Mouse (Mus musculus) telencephalon, adult 2 months (tissue): ENCODE measurements around the gene Kcnip2.

ENCODE experiments used
- DNase-seq: peaks from one replicate; pipeline ENCODE4 v3.0.0-alpha.2; 2011; ENCODE audit warnings: low read depth, low spot score

Kcnip2 gene

DNA sequence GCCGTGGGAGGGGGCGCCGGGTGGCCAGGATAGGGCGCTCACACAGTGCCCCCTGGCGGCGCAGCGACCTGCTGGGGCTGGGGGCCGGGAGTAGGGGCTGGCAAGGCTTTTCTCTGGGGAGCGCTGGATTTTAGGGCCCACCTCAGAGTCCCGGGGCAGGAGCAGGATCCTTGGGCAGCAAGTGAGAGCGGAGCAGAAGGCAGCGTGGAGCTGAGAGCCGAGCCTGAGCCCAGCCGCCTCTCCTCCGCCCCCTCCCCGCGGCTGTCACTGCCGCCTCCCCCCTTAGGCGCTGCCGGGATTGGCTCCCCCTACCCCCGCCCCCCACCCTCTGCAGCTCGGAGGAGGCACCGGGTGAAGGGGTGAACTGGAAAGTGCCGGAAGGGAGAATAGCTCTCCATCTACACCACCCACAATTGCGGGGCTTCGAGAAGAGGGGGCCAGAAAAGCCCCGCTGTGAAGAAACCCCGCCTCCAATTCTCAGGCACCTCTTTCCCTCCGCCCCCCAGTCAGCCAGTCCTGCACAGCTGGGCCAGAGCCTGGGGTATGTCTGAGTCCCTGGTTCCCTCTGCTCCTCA lies at the start of gene Kcnip2:
Gene Kcnip2, minus strand, starts transcription at position 231 of the 575 bp plus-strand sequence.
- no peak for DNase-seq

DNA sequence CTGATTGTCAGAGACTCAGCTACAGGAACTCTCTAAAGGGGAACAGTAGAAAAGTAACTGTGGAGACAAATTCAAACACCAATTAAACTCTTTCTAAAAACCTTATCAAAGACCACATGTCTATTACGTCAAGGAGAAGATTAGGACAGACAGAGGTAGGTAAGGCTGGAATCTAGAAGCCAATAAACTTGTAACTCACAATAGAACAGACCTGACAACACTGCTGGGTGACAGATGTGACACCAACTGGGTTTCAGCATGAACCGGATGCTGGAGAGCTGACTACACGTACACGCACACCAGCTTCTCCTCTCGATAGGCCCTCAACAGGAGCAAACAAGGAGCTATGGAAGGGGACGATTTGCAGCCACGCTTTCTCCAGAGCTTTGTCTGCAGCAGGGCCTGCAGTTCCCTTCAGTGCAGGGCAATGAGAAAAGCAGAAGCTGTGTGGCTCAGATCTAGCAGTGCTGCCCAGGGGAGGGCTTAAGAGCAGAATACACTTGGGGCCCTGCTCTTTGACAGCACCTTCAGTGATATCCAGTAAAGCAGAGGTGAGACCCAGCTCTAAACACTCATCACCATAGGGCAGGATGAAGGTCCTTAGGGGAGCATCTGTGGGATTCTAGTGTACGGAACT lies 39.5 kb upstream of the Kcnip2 start:
- no peak for DNase-seq

DNA sequence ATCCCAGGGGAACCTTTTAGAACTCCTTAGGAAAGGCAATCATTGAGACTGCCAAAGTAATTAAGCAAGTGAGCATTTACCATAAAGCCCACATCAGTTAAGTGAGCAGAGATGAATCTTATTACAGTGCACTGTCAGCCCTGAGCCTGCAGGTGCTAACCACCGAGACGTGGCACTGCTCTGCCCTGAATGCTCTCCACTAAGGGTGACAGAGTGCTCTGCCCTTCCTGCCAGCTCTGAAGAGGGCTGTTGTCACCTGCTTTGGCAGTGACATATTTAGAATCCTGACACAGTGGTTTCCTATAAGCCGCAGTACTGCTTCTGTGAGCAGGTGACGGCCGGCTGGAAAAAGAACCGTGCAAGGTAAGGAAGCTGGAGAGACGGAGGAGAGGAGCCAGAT lies 38.7 kb upstream of the Kcnip2 start:
- DNase-seq, result no peak

DNA sequence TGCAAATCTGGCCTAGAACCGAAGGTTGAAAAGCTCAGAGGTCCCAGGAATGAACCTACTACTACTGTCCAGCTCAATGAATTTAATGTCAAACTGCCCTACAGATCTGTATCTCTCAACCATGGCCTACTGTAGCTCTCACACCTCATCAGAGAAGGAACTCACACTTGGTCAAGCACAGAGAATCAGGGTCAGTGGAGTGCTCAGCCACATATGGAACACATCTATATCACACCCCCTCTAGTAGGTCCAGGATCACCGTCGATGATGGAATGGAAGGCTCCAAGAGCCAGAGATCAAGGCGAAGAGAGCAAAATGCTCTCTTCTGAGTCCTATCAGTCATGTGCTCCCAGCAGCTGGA lies 31.9 kb upstream of the Kcnip2 start:
- DNase-seq, result no peak

DNA sequence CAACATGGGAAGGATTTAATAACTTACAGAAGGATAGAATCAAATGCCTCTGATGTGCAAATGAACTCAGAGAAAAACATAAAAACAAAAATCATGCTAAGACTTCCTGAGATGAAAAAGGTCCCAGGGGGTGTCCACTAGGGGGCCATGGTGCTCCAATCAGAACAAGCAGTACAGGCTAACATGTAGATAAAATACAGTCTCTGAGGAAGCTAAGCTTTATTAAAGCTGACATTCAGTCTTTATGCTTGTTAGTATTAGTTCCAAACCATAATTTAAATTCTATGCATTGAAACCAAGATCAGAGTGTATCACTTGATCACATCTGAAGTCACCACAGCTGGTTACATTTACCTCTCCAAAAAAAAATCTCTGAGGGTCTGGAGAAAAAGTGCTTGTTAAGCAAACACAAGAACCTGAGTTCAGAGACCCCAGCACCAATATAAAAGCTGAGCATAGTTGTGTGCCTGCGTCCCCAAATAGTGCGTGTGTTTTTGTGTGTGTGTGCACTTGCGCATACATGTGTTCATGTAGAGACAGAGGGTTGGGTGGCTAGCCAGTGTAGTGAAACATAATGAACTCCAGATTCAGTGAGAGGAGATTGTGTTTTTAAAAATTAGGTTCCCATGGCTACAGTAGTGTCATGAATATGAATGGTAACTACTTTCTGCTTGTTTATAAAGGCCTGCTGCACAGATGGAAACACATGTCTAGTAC lies 31.3 kb upstream of the Kcnip2 start:
- no peak for DNase-seq

DNA sequence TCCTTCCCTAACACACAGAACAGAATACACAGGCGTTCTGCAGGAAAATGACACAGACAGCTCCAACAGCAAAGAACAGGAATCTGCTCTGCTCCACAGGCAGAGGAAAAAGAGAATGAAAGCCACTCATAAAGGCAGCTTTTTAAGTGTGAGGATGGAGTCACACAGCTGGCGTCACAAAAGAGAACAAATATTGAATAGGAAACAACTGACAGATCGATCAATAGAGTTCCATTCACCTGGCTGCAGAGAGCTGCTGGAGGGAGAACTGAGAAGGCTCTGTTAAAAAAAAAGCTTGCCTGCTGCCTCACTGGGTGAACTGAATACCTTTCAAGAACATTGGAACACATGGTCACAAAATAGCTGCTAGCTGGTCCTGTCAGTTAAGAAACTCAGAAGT lies 28.3 kb upstream of the Kcnip2 start:
- no peak for DNase-seq

DNA sequence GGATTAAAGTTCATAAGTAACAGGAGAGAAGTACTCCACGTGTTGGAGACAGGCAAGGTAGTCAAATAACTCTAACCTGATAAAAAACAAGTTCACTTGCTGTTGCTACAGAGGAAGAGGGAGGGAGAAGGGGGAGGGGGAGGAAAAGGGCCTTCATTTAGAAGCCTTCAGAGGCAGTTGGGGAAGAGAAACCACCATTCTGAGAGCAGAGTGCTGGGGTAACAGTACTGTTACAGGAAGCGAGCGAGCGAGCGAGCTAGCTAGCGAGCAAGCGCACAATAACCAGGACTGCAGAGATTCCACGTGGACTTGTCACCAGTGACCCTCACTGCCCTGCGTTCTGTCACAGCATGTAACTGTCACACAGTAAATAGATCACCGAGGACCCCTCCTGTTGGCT lies 27.6 kb upstream of the Kcnip2 start:
- DNase-seq, result peak; percentile 57

DNA sequence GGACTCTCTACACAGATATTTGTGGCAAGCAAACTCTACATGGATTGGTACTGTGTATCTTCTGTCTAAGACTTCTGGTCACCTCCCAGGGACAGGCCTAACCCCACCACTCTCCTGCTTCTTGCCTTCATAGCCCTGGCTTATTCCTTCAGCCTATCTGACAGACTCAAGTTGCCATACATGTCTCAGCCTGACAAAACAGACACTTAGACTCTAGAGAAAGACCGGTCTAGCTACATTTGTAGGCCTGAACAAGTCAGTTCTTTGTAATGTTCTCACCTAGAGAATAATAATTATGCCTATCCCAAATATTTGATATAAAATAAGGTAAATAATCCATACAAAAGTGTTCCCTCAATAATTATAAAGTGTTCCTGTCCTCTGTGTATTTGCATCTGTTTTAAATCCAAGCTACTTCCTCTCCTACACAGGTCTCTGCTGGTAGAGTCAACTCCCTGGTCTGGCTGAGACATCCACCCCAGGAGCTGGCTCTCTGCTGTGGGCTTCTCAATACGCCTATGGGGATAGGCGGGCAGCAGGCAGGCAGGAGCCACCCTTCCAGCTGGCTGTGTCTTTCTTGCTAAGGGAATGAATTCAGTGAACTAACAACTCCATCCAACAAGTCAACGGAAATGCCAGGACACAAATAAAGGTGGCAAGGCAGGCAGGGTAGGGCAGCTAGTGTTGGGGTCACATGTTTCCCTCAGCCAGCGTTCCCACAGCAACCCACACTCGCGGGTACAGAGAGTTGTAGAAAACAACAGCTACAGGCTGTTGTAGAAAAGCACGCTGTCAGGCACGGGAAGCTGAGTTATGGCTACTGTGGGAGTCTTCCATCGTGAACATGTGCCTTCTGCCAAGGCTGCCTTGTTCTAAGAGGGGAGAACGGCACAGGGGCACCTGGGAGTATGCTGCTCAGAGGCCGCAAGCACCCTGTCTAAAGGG lies 21.5 kb upstream of the Kcnip2 start:
- DNase-seq, result no peak

DNA sequence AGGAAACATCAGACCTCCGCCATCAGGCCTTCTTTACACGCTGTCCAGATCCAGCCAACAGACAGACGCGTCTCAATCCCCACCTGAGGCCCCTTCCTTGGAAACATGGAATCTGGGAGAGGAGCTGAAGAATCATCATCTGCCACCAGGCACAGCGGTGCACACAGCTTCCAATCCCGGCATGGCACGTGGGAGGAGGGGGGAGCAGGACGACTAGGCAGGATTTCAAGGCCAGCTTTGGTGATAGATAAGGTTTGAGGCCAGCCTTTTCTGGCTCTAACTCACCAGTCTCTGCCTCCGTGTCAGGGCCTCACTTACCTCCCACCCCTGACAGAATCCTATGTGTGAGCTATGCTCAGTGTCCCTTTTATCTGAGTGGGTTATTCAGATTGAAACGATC lies 19.6 kb upstream of the Kcnip2 start:
- DNase-seq, result no peak

DNA sequence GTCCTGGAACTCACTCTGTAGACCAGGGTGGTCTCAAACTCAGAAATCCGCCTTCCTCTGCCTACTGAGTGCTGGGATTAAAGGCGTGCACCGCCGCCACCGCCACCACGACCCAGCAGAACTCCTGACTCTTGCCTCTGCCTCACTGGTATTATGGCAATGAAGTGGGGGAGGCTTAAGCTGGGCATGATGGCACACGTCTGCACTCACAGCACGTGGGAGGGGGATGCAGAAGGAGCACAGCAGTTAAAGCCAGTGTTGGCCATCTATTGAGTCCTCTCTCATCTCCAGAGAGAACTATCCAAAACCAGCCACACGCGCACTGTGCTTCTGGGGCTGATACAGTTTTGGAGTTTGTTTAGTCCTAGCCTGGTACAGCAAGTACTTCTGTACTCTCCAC lies 17.8 kb upstream of the Kcnip2 start:
- DNase-seq, result no peak

DNA sequence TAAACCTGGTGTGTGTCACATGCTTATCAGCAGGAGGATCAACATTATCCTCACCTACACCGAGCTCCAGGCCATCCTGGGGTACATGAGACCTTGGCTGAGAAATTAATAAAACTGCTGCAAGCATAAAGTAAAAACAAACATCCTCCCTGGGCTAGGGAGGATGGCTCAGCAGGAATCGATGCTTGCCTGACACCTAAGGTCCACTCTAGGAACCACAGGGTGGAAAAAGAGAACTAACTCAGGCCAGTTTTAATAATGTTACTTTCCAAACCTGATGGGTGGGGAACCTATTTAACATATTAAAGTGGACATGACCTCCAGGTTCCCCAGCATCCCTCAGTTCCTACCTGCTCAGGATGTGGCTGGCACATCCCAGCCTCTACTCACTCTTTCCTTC lies 14.8 kb upstream of the Kcnip2 start:
- DNase-seq, result no peak

DNA sequence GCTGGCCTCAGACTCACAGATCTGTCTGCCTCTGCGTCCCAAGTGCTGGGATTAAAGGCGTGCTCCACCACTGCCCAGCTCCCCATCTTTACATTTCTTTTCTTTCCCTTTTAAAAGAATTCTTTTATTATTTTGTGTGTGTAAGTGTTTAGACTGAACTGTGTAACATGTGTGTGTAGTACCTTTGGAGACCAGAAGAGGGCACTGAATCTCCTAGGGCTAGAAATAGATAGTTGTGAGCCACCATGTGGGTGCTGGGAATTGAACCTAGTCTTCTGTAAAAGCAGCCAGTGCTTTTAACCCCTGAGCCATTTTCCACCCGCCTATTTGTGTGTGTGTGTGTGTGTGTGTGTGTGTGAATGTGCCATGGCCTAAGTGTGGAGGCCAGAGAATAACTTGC lies 11.9 kb upstream of the Kcnip2 start:
- DNase-seq, result no peak

DNA sequence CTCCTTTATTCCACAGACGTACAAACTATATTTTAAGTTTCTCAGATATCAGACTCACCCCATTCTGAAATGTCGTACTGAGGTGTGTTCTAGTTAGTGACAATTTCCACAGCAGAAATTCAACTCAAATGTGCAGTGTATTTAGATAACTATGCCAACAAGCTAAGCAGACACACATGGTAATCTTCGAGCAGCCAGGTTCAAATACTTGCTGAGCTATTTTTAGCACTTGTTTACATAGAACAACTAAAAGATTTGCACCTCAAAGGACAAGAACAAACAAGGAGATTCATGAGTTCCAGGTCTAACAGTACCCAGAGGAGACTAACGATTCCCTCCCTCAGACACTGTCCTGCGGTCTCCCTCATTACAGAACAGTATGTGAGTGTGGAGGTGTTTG lies 11.3 kb upstream of the Kcnip2 start:
- DNase-seq, result no peak

DNA sequence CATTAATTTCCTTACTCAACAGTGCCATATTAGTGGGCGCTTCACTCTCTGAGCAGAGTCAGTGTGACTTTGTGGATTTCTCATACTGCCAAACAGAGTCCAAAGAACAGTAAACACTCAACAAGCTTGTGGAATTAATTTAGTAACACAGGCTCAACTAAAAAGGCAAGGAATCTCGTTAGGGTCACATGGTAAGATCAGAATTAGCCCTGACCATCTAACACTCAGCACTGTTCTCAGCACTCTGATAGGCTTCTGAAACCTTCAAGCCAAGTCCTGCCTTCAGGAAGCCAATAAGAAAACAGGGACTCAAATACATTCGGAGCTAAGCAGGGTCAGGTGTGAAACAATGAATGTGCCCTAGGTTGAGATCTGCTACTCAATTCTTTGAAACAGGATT lies 10.3 kb upstream of the Kcnip2 start:
- no peak for DNase-seq

DNA sequence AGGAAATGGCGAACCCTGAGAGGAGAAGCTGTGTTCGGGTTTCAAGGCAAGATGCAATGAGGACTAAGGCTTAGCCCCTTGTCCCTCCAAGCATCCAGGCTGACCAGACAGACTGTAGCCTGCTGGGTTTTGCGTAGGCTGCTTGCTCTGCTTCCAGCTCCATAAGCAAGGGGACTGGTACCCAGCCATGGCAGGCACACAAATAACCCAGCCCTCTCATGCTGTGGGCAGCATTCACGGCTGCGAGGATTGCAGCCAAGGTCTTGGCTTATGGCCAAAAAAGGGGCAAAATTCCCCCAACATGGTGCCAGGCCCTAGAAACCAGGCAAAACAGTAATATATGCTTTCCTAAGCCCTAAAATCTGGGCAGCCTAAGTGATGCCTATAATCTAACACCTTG lies 6.0 kb upstream of the Kcnip2 start:
- DNase-seq, result no peak

DNA sequence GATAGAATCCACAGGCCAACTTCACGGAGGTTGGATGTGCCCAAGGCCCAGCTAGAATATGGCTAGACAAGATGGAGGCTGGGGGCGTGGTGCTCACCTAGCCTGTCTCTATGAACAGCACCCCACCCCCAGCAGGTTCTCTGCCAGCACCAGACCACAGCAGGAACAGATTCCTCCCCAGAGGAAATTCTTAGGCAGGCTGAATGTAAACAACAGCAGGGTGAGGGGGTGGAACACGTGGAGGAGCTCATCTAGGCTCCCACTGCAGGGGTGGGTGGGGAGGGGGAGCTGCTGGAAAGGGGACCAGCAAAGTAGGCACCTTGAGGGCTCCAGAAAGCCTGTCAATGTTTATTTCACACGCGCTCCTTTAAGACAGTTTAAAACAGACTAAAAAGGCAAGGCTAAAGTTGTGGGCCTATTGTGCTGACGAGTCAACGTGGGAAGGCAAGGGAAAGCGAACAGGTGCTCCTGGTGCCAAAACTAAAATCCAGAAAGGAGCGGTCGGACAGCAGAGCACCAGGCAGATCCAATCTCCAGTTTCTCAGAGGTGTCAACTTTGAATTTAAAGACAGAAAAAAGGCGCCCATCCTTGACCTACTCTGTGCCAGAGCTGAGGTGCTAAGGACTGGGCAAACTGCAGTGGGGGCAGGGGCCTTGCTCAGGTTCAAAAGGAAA lies 2.1 kb upstream of the Kcnip2 start:
- peak; percentile 58 for DNase-seq

DNA sequence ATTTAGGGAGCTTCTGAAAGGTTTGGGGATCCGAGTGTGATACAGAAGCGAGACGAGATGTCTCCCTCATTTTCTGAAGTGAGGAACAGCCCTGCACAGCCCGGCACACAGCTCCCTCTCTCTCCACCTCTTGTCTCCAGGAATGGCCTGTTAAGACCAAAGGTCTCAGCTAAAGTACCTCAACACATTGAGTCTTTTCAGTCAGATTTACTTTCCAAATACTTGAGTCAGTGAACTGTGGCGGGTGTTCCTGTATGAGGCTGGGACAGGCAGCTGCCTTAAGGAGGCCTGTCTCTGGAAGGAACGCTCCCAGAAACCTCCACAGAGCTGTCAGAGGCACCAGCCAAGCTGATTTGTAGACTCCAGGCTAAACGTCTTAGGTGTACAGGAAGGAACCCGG lies 866 bp upstream of the Kcnip2 start:
- DNase-seq, result no peak

DNA sequence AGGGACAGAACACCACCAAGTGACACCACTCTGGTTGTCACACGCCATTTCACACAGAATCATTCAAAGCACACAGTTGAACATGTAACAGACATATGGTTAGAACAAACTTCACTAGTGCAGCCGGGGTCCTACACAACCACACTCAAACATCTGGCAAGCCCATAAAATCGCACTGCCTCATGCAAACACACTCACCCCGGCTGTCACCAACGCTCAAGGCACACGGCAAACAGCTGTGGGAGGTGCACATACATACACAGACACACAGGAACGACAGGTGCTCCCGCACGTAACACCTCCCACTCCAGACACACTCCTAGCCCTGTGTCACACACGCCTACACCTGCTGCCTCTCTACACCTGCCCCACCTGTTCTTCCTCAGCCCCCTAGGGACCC lies 691 bp downstream of the Kcnip2 start:
- no peak for DNase-seq

DNA sequence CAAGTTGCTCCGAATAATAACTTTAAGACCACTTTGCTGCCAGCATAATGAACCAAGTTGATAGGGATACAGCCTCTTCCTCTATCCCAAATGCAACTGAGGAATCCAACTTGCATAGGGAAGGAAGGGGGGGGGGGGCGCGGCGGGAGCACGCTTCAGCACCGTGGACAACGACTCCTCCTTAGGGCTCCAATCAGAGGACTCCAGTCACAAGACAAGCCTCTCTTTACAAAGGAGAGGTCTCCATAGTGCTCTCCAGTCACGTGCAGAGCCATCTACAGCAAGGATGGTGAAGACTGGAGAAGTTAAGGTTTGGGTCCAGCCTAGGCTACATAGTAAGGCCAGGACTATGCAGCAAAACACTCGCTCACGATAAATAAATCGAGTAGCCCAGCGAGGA lies 2.1 kb downstream of the Kcnip2 start:
- no peak for DNase-seq

DNA sequence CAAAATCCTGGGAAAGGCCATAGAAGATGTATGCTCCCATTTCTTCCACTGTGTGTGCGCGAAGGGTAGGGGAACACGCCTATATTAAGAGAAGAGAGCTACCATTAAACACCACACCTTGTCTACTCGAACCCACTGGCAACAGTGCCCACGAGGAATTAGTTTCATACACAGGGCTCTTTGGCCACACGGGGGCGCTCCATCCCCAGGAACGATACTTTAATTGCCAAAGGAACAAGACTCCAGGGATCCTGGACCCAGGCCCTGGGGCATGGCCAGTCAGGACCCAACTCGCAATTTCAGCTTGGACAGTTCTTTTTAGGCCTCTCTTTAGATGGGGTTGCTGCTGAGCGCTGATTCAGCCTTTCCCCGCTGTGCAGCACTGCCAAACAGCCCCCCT lies 2.6 kb downstream of the Kcnip2 start:
- no peak for DNase-seq

DNA sequence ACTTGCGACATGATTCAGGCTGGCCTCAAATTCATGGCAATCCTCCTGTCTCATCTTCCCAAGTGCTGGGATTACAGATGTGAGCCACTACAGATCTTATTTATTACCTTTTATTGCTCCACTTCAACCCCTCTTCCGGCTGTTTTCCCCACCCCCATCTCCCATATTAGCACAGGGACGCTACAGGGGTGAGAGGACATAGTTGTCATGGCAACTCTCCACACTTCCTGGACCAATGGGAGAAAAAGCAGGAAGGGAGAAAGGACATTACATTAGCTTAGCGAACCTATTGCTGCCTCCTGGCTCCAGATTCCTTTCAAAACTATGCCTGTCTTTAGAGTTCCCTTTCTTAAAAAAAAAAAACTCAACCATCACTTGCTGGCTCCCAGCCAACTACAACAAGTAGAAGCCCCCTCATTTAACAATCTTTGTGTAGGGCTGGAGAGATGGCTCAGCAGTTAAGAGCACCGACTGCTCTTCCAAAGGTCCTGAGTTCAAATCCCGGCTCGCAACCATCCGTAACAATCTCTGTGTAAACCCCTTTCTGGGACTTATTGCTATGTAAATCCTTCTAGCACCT lies 3.1 kb downstream of the Kcnip2 start:
- no peak for DNase-seq
